Mouse (Mus musculus): ENCODE data around the gene Abca4.

DNA sequence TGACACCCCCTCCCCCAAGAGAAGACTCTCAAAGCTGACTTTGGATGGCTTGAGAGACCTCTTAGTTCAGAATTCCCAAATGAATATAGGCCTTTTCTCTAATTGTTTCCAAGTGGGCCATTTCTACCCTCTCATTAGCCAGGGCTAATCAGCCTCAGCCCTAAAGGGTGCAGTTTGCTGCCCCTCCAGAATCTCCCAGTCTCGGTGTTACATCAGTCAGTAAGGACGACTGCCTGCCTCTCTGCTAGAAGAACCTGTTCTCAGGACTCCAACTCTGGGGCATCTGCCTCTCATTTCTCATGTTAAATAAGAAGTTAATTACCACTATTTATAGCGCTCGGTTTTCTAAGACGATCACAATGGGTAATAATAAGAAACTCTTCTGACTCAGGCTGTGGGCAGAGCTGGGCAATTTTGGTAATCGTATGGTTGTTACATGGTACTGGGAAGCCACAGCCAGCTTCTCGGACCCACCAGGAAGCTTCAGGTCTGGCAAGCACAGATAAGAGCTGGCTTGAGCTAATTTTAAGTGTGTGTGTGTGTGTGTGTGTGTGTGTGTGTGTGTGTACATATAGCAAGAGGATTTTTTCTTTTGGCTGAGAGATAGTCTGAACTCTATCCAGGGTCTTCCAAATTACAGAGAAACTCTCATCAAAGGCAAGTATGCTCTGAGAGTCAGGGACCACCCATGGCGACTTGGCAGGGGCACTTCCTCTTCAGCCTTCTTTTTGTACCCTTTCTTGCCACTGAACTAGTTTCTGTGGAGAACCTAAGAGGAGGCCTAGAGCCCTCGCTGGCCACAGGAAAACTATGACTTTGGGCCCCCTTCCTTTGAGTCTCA, 67.1 kb downstream of the Abca4 start:
- TF ChIP-seq CTCF (IDR thresholded peaks at IDR 0.05; ENCODE audit: insufficient read depth, low read length) (no peak), POLR2A (IDR thresholded peaks at IDR 0.05; ENCODE audit: borderline replicate concordance, extremely low read depth, low read depth, low read length) (no peak)
